9 mouse cellular contexts compared by ENCODE assay signal in the genomic region with DNA sequence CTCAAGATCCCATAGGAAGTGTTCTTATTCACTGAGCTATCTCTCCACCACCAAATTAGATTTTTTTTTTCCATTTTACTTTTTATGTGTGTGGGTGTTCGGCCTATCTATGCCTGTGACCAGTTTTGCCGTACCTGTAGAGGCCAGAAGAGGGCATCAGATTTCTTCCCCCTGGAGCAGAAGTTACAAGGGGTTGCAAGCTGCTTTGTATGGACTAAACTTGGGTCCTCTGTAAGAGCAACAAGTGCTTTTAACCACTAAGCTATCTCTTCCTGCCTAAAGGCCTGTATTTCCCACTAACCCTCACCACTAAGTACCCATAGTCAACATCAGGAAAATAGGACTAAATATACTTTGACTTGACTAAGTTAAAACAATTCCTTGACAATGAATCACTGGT. TPM values are rescaled to one million over a fixed set of nuclear protein-coding genes. Genes with fewer than 3 reads are reported as not detected.
DNase-seq lines count a peak whose midpoint lies in the region; ATAC-seq and TF ChIP-seq lines count a peak whose summit lies in the region.
"Had no signal": no experiment of that assay in that cellular context is flagged by ENCODE, and none has a peak within 500 bp of the region (broad histone marks: within the 10 kb centered on the region; RNA-seq: fewer than 3 reads in every experiment).

No protein-coding gene starts in this region.

- no peaks in the 10 kb centered on the region for H3K27me3 ChIP-seq in kidney, adult 2 months (replicated peaks; ENCODE audit: control insufficient read depth, insufficient read depth, low read length)
- no peaks in the 10 kb centered on the region for H3K27me3 ChIP-seq in kidney, embryonic 16.5 days (ENCODE audit: insufficient read depth, low read length)
- no peaks in the 10 kb centered on the region for H3K27me3 ChIP-seq in hindbrain, embryonic 13.5 days

- peak; percentile 12 to 47 for DNase-seq in adrenal gland, postnatal 36 days
- DNase-seq in adrenal gland, postnatal 4 days (ENCODE audit: low spot score in 2 of 2), result no peak
- no peak for DNase-seq in kidney, adult 2 months
- peak; percentile 31 for DNase-seq in urinary bladder, postnatal 14 days (ENCODE audit: low spot score)
- DNase-seq in urinary bladder, postnatal 4 days (ENCODE audit: low spot score in 2 of 2), result no peak
- peak; percentile 49 for DNase-seq in thymus, postnatal 4 days

- H3K27ac ChIP-seq in kidney, adult 2 months (ENCODE audit: insufficient read depth, low read depth, low read length), result no peak overlapping the region
- H3K27ac ChIP-seq in kidney, embryonic 16.5 days (ENCODE audit: low read length), result no peak overlapping the region
- no peak overlapping the region for H3K27ac ChIP-seq in hindbrain, embryonic 13.5 days

- 69% methylated on average over 2 of the region's 2 CpGs for WGBS in kidney, adult 2 months
- WGBS in kidney, embryonic 16.5 days, result 82% methylated on average over 2 of the region's 2 CpGs
- 83% methylated on average over 2 of the region's 2 CpGs for WGBS in hindbrain, embryonic 13.5 days

- TF ChIP-seq CTCF in kidney, adult 2 months (conservative IDR thresholded peaks at IDR 0.05; ENCODE audit: insufficient read depth, insufficient read length, low read depth, low read length), result peak; percentile 42; the same call in 1 of the 2 replicates

- TF ChIP-seq POLR2A in kidney, adult 2 months (IDR thresholded peaks at IDR 0.05; ENCODE audit: low read depth, low read length), result no peak

- H3K36me3 ChIP-seq in kidney, adult 2 months (ENCODE audit: control insufficient read depth, insufficient read depth, low read length), result 0 out of 2 replicates have a peak, but pooled peaks cover 2% of the 10 kb centered on the region
- peaks cover 28% of the 10 kb centered on the region for H3K36me3 ChIP-seq in kidney, embryonic 16.5 days (ENCODE audit: insufficient read depth, low read length)
- H3K36me3 ChIP-seq in hindbrain, embryonic 13.5 days, result peaks cover 58% of the 10 kb centered on the region

- H3K9ac ChIP-seq in kidney, embryonic 16.5 days (replicated peaks; ENCODE audit: low read length), result no peak overlapping the region
- H3K9ac ChIP-seq in hindbrain, embryonic 13.5 days, result no peak overlapping the region

- no peak overlapping the region for H3K4me2 ChIP-seq in kidney, embryonic 16.5 days (replicated peaks; ENCODE audit: low read depth, low read length)
- H3K4me2 ChIP-seq in hindbrain, embryonic 13.5 days, result no peak overlapping the region

- H3K4me3 ChIP-seq in kidney, adult 2 months (ENCODE audit: insufficient read depth, low read depth, low read length), result no peak overlapping the region
- H3K4me3 ChIP-seq in kidney, embryonic 16.5 days (ENCODE audit: low read length), result no peak overlapping the region
- no peak overlapping the region for H3K4me3 ChIP-seq in hindbrain, embryonic 13.5 days

- H3K9me3 ChIP-seq in kidney, embryonic 16.5 days (ENCODE audit: low read length), result no peaks in the 10 kb centered on the region
- no peaks in the 10 kb centered on the region for H3K9me3 ChIP-seq in hindbrain, embryonic 13.5 days

- peaks cover 14% of the 10 kb centered on the region; the same call in 1 of the 2 replicates for H3K4me1 ChIP-seq in kidney, adult 2 months (ENCODE audit: control insufficient read depth, insufficient read depth, low read length)
- peaks cover 25% of the 10 kb centered on the region for H3K4me1 ChIP-seq in kidney, embryonic 16.5 days (ENCODE audit: insufficient read depth, low read length)
- no peaks in the 10 kb centered on the region; the same call in 1 of the 2 replicates for H3K4me1 ChIP-seq in hindbrain, embryonic 13.5 days (replicated peaks)

- ATAC-seq in kidney, embryonic 16.5 days (ENCODE audit: low FRiP score, low TSS enrichment), result no peak
- ATAC-seq in hindbrain, embryonic 13.5 days (ENCODE audit: low FRiP score), result no peak

RNA-seq across cellular contexts. Expression of a gene that starts 31.2 kb away (rescaled TPM):
- total RNA-seq in adrenal gland, postnatal 36 days (2021), result 10 to 100 TPM; 11.3 to 14.6 TPM
- 10 to 100 TPM; 18.2 to 20.7 TPM for total RNA-seq in adrenal gland, postnatal 4 days (2021)
- 10.9 and 12.0 TPM in 2 replicates for polyA plus RNA-seq in kidney, adult 2 months (2012; rRNA removed)
- 23.6 and 27.2 TPM in 2 replicates for polyA plus RNA-seq in kidney, embryonic 16.5 days (2015; fragmentation: Nextera tagmentation; extraction: Ambion mirVana)
- 36.0 and 39.8 TPM in 2 replicates for polyA plus RNA-seq in hindbrain, embryonic 13.5 days (2015; fragmentation: Nextera tagmentation; extraction: Ambion mirVana)

RNA-seq across cellular contexts. Expression of a gene that starts 37.9 kb away (rescaled TPM):
- total RNA-seq in adrenal gland, postnatal 36 days (2021), result 1 to 10 TPM in 1 of 2 experiments, not detected in 1; 1.1 TPM
- total RNA-seq in adrenal gland, postnatal 4 days (2021), result 1 to 10 TPM in 1 of 2 experiments, not detected in 1; 3.1 TPM
- 0.77 and 1.9 TPM in 2 replicates for polyA plus RNA-seq in kidney, adult 2 months (2012; rRNA removed)
- 0.71 TPM in 1 of 2 replicates, not detected in the other for polyA plus RNA-seq in kidney, embryonic 16.5 days (2015; fragmentation: Nextera tagmentation; extraction: Ambion mirVana)
- 0.53 TPM in 1 of 2 replicates, not detected in the other for polyA plus RNA-seq in hindbrain, embryonic 13.5 days (2015; fragmentation: Nextera tagmentation; extraction: Ambion mirVana)
- total RNA-seq: layer of hippocampus, adult 18-20 months had no signal

Comparison
In these comparisons a context has a peak if more than half of its experiments do, and no peak if none do; other contexts are left out.
1. DNase-seq: peak in adrenal gland, postnatal 36 days (2 of 2), urinary bladder, postnatal 14 days (single experiment) and thymus, postnatal 4 days (single experiment); none in adrenal gland, postnatal 4 days (0 of 2), kidney, adult 2 months (single experiment) and urinary bladder, postnatal 4 days (0 of 2).